ENCODE assay signal across 19 mouse cellular contexts in genomic region chr9:30520116-30520515, GRCm38 (mm10).
DNase-seq lines count a peak whose midpoint lies in the region; ATAC-seq and TF ChIP-seq lines count a peak whose summit lies in the region.
"Had no signal": no experiment of that assay in that cellular context is flagged by ENCODE, and none has a peak within 500 bp of the region (broad histone marks: within the 10 kb centered on the region; RNA-seq: fewer than 3 reads in every experiment).

No protein-coding gene starts in this region.

- 0 out of 2 replicates have a peak overlapping the region, but pooled peaks have one; percentile 28 for H3K27ac ChIP-seq in gastrocnemius, adult 2 months
- peak overlapping the region; percentile 85 for H3K27ac ChIP-seq in midbrain, postnatal 0 days (ENCODE audit: low read depth, low read length)
- no peak overlapping the region for H3K27ac ChIP-seq in midbrain, embryonic 13.5 days
- peak overlapping the region; percentile 21 for H3K27ac ChIP-seq in embryonic fibroblast, embryonic 13.5 days (ENCODE audit: insufficient read depth, low read length)
- H3K27ac ChIP-seq: forebrain, embryonic 12.5 days; heart, embryonic 15.5 days; liver, embryonic 13.5 days; lung, embryonic 15.5 days had no signal

- H3K4me3 ChIP-seq in gastrocnemius, adult 2 months = no peak overlapping the region
- no peak overlapping the region for H3K4me3 ChIP-seq in midbrain, postnatal 0 days (ENCODE audit: low read depth, low read length)
- no peak overlapping the region for H3K4me3 ChIP-seq in midbrain, embryonic 13.5 days (replicated peaks)
- H3K4me3 ChIP-seq in embryonic fibroblast, embryonic 13.5 days (ENCODE audit: insufficient read depth, low read length) = no peak overlapping the region
- H3K4me3 ChIP-seq: forebrain, embryonic 12.5 days; heart, embryonic 15.5 days; liver, embryonic 13.5 days; lung, embryonic 15.5 days; neural tube, embryonic 13.5 days had no signal

- no peak for ATAC-seq in midbrain, postnatal 0 days (ENCODE audit: low FRiP score)
- no peak for ATAC-seq in midbrain, embryonic 13.5 days
- ATAC-seq: intestine, embryonic 16.5 days; Patski had no signal

- no peak overlapping the region for H3K9ac ChIP-seq in midbrain, postnatal 0 days (replicated peaks; ENCODE audit: low read length, poor library complexity, severe bottlenecking)
- no peak overlapping the region for H3K9ac ChIP-seq in midbrain, embryonic 13.5 days (replicated peaks)
- H3K9ac ChIP-seq: forebrain, embryonic 12.5 days; heart, embryonic 15.5 days; liver, embryonic 13.5 days; lung, embryonic 15.5 days; neural tube, embryonic 13.5 days had no signal

- H3K9me3 ChIP-seq in midbrain, postnatal 0 days (ENCODE audit: low read length) = no peaks in the 10 kb centered on the region
- 0 out of 2 replicates have a peak, but pooled peaks cover 2% of the 10 kb centered on the region for H3K9me3 ChIP-seq in midbrain, embryonic 13.5 days
- H3K9me3 ChIP-seq: forebrain, embryonic 12.5 days; heart, embryonic 15.5 days; liver, embryonic 13.5 days; lung, embryonic 15.5 days; neural tube, embryonic 13.5 days had no signal

- H3K4me1 ChIP-seq in midbrain, postnatal 0 days (ENCODE audit: insufficient read depth, low read length) = peaks cover 10% of the 10 kb centered on the region; the same call in 1 of the 2 replicates
- H3K4me1 ChIP-seq in midbrain, embryonic 13.5 days (replicated peaks) = peaks cover 7% of the 10 kb centered on the region; the same call in 1 of the 2 replicates
- H3K4me1 ChIP-seq in embryonic fibroblast, embryonic 13.5 days (ENCODE audit: control insufficient read depth, insufficient read depth, low read length) = peaks cover 9% of the 10 kb centered on the region
- H3K4me1 ChIP-seq: heart, embryonic 15.5 days; liver, embryonic 13.5 days; lung, embryonic 15.5 days had no signal

- no peak for TF ChIP-seq POLR2A in embryonic fibroblast, embryonic 13.5 days (IDR thresholded peaks at IDR 0.05; ENCODE audit: low read depth, low read length)

- no peaks in the 10 kb centered on the region for H3K36me3 ChIP-seq in midbrain, postnatal 0 days (ENCODE audit: insufficient read depth, low read length)
- H3K36me3 ChIP-seq in midbrain, embryonic 13.5 days = no peaks in the 10 kb centered on the region
- H3K36me3 ChIP-seq: forebrain, embryonic 12.5 days; heart, embryonic 15.5 days; liver, embryonic 13.5 days; lung, embryonic 15.5 days; neural tube, embryonic 13.5 days had no signal

- TF ChIP-seq CTCF in gastrocnemius, adult 2 months (IDR thresholded peaks at IDR 0.05) = no peak
- no peak for TF ChIP-seq CTCF in midbrain, postnatal 0 days (IDR thresholded peaks at IDR 0.05)
- no peak for TF ChIP-seq CTCF in embryonic fibroblast, embryonic 13.5 days (IDR thresholded peaks at IDR 0.05; ENCODE audit: borderline replicate concordance, insufficient read depth, low read length)

- no peak overlapping the region for H3K4me2 ChIP-seq in midbrain, postnatal 0 days (ENCODE audit: low read depth, low read length, poor library complexity, severe bottlenecking)
- no peak overlapping the region for H3K4me2 ChIP-seq in midbrain, embryonic 13.5 days (replicated peaks)
- H3K4me2 ChIP-seq: forebrain, embryonic 12.5 days; heart, embryonic 15.5 days; liver, embryonic 13.5 days; lung, embryonic 15.5 days; neural tube, embryonic 13.5 days had no signal

- no peaks in the 10 kb centered on the region for H3K27me3 ChIP-seq in midbrain, postnatal 0 days (ENCODE audit: insufficient read depth, low read length)
- no peaks in the 10 kb centered on the region for H3K27me3 ChIP-seq in midbrain, embryonic 13.5 days
- H3K27me3 ChIP-seq: forebrain, embryonic 12.5 days; heart, embryonic 15.5 days; liver, embryonic 13.5 days; lung, embryonic 15.5 days; neural tube, embryonic 13.5 days; Patski had no signal

- DNase-seq in gastrocnemius, adult 2 months = no peak
- no peak for DNase-seq in gastrocnemius, postnatal 4 days (ENCODE audit: low spot score in 2 of 2)
- no peak for DNase-seq in midbrain, postnatal 0 days (ENCODE audit: low spot score)
- no peak for DNase-seq in kidney, postnatal 36 days
- DNase-seq in T-cell, adult 2 months (ENCODE audit: low spot score) = no peak
- no peak for DNase-seq in kidney, postnatal 10 days
- DNase-seq: cerebellum, adult 9-11 months; heart, adult 11 months; layer of hippocampus, adult 9-11 months; liver, embryonic 13.5 days; thymus, postnatal 14 days had no signal

- intact Hi-C loops in gastrocnemius, adult 2 months (cut with DNase I) = no loop called here

- WGBS in midbrain, postnatal 0 days = 57% methylated on average over 1 of the region's 1 CpGs
- 43% methylated on average over 1 of the region's 1 CpGs for WGBS in midbrain, embryonic 13.5 days
